Mouse (Mus musculus): ENCODE results near the gene Gimap4. TPM values are rescaled to one million over a fixed set of nuclear protein-coding genes. Genes with fewer than 3 reads are reported as not detected.

Gimap4 gene
- total and polyA plus RNA-seq, 2 experiments from 2014 or later = 0.48 to 0.77 TPM

GRCm38 (mm10) chr6:48702146-48702545, 17.8 kb downstream of the Gimap4 start:
- Histone ChIP-seq H3K9me3 (ENCODE audit: low read length) (no peaks in the 10 kb centered on the region), H3K27me3 (ENCODE audit: insufficient read depth, low read length) (no peaks in the 10 kb centered on the region), H3K4me3 (ENCODE audit: low read depth, low read length) (no peak overlapping the region), H3K27ac (ENCODE audit: low read depth, low read length) (no peak overlapping the region), H3K9ac (replicated peaks; ENCODE audit: low read length, poor library complexity, severe bottlenecking) (no peak overlapping the region), H3K4me1 (ENCODE audit: insufficient read depth, low read length) (no peaks in the 10 kb centered on the region), H3K36me3 (ENCODE audit: insufficient read depth, low read length) (no peaks in the 10 kb centered on the region), H3K4me2 (ENCODE audit: low read depth, low read length, poor library complexity, severe bottlenecking) (no peak overlapping the region)
- TF ChIP-seq CTCF (IDR thresholded peaks at IDR 0.05) = no peak
- ATAC-seq (ENCODE audit: low FRiP score) (no peak), DNase-seq (ENCODE audit: low spot score) (no peak)
- 89% methylated on average over 7 of the region's 7 CpGs for WGBS

GRCm38 (mm10) chr6:48702601-48703000, 18.3 kb downstream of the Gimap4 start:
- H3K4me1 ChIP-seq (ENCODE audit: insufficient read depth, low read length) = no peaks in the 10 kb centered on the region

GRCm38 (mm10) chr6:48704146-48704545, 19.8 kb downstream of the Gimap4 start:
- Histone ChIP-seq H3K27ac (ENCODE audit: low read depth, low read length) (no peak overlapping the region), H3K27me3 (ENCODE audit: insufficient read depth, low read length) (no peaks in the 10 kb centered on the region), H3K9ac (replicated peaks; ENCODE audit: low read length, poor library complexity, severe bottlenecking) (no peak overlapping the region), H3K4me3 (ENCODE audit: low read depth, low read length) (no peak overlapping the region), H3K9me3 (ENCODE audit: low read length) (no peaks in the 10 kb centered on the region), H3K36me3 (ENCODE audit: insufficient read depth, low read length) (no peaks in the 10 kb centered on the region), H3K4me2 (ENCODE audit: low read depth, low read length, poor library complexity, severe bottlenecking) (no peak overlapping the region), H3K4me1 (ENCODE audit: insufficient read depth, low read length) (no peaks in the 10 kb centered on the region)
- TF ChIP-seq CTCF (IDR thresholded peaks at IDR 0.05) = no peak
- DNase-seq (ENCODE audit: low spot score) (no peak), ATAC-seq (ENCODE audit: low FRiP score) (no peak)

More at GRCm38 (mm10) chr6:48702601-48703000, 18.3 kb downstream of the Gimap4 start:
- TF ChIP-seq CTCF (IDR thresholded peaks at IDR 0.05) = peak; percentile 21
- no peaks in the 10 kb centered on the region for H3K36me3 ChIP-seq (ENCODE audit: insufficient read depth, low read length)
- no peaks in the 10 kb centered on the region for H3K9me3 ChIP-seq (ENCODE audit: low read length)
- no peak for DNase-seq (ENCODE audit: low spot score)
- WGBS = 77% methylated on average over 5 of the region's 5 CpGs
- no peak overlapping the region for H3K4me3 ChIP-seq (ENCODE audit: low read depth, low read length)
- H3K27me3 ChIP-seq (ENCODE audit: insufficient read depth, low read length) = no peaks in the 10 kb centered on the region
- no peak for ATAC-seq (ENCODE audit: low FRiP score)
- H3K27ac ChIP-seq (ENCODE audit: low read depth, low read length) = no peak overlapping the region
- H3K9ac ChIP-seq (replicated peaks; ENCODE audit: low read length, poor library complexity, severe bottlenecking) = no peak overlapping the region
- H3K4me2 ChIP-seq (ENCODE audit: low read depth, low read length, poor library complexity, severe bottlenecking) = no peak overlapping the region

- Histone ChIP-seq H3K4me2 (ENCODE audit: low read depth, low read length, poor library complexity, severe bottlenecking) (no peak overlapping the region), H3K27ac (ENCODE audit: low read depth, low read length) (no peak overlapping the region), H3K9me3 (ENCODE audit: low read length) (no peaks in the 10 kb centered on the region), H3K4me1 (ENCODE audit: insufficient read depth, low read length) (no peaks in the 10 kb centered on the region), H3K36me3 (ENCODE audit: insufficient read depth, low read length) (no peaks in the 10 kb centered on the region), H3K4me3 (ENCODE audit: low read depth, low read length) (no peak overlapping the region), H3K27me3 (ENCODE audit: insufficient read depth, low read length) (no peaks in the 10 kb centered on the region), H3K9ac (replicated peaks; ENCODE audit: low read length, poor library complexity, severe bottlenecking) (no peak overlapping the region)
- ATAC-seq (ENCODE audit: low FRiP score) (no peak), DNase-seq (ENCODE audit: low spot score) (no peak)
- no peak for TF ChIP-seq CTCF (IDR thresholded peaks at IDR 0.05)
- 46% methylated on average over 3 of the region's 3 CpGs for WGBS
These were observed 21.8 kb downstream of the Gimap4 start for GRCm38 (mm10) chr6:48706130-48706529.

GRCm38 (mm10) chr6:48718455-48718854, 34.1 kb downstream of the Gimap4 start, which contains the start of the genes Gm28053 and Gimap7:
Gm28053 (plus strand) TSS chr6:48718607.
Gimap7 (plus strand) TSS chr6:48718621.
- Histone ChIP-seq H3K36me3 (ENCODE audit: insufficient read depth, low read length) (no peaks in the 10 kb centered on the region), H3K9me3 (ENCODE audit: low read length) (no peaks in the 10 kb centered on the region), H3K9ac (replicated peaks; ENCODE audit: low read length, poor library complexity, severe bottlenecking) (no peak within 1 kb of the TSS), H3K27ac (ENCODE audit: low read depth, low read length) (no peak within 1 kb of the TSS), H3K4me1 (ENCODE audit: insufficient read depth, low read length) (no peaks in the 10 kb centered on the region), H3K27me3 (ENCODE audit: insufficient read depth, low read length) (no peaks in the 10 kb centered on the region), H3K4me2 (ENCODE audit: low read depth, low read length, poor library complexity, severe bottlenecking) (no peak within 1 kb of the TSS), H3K4me3 (ENCODE audit: low read depth, low read length) (no peak within 1 kb of the TSS)
- DNase-seq (ENCODE audit: low spot score) (no peak), ATAC-seq (ENCODE audit: low FRiP score) (no peak)
- TF ChIP-seq CTCF (IDR thresholded peaks at IDR 0.05) = no peak
- 63% methylated on average over 2 of the region's 2 CpGs for WGBS

- Histone ChIP-seq H3K4me1 (ENCODE audit: insufficient read depth, low read length) (no peaks in the 10 kb centered on the region), H3K9me3 (ENCODE audit: low read length) (no peaks in the 10 kb centered on the region), H3K36me3 (ENCODE audit: insufficient read depth, low read length) (no peaks in the 10 kb centered on the region), H3K27me3 (ENCODE audit: insufficient read depth, low read length) (no peaks in the 10 kb centered on the region), H3K9ac (replicated peaks; ENCODE audit: low read length, poor library complexity, severe bottlenecking) (no peak overlapping the region), H3K4me3 (ENCODE audit: low read depth, low read length) (no peak overlapping the region), H3K4me2 (ENCODE audit: low read depth, low read length, poor library complexity, severe bottlenecking) (no peak overlapping the region), H3K27ac (ENCODE audit: low read depth, low read length) (no peak overlapping the region)
- ATAC-seq (ENCODE audit: low FRiP score) (no peak), DNase-seq (ENCODE audit: low spot score) (no peak)
- 80% methylated on average over 4 of the region's 4 CpGs for WGBS
- TF ChIP-seq CTCF (IDR thresholded peaks at IDR 0.05) = no peak
These were observed 36.0 kb downstream of the Gimap4 start for GRCm38 (mm10) chr6:48720326-48720725.
